Mouse (Mus musculus) brown adipose tissue, adult 24 weeks (tissue): ENCODE data around the gene Tsku. TPM values are rescaled to one million over a fixed set of nuclear protein-coding genes. Genes with fewer than 3 reads are reported as not detected.
A peak's percentile ranks its signal among the peaks of the same experiment; 100 is the strongest.

Experiments
- H3K27ac ChIP-seq: fragments of 200-500 bp; replicated peaks from 2 replicates; pipeline ENCODE4 v1.5.1; 2012; ENCODE audit warnings: low read depth, mild to moderate bottlenecking, low read length
- H3K4me1 ChIP-seq: fragments of 200-500 bp; 2 replicates; pipeline ENCODE4 v1.6.1; 2012; ENCODE audit warnings: low read length, mixed read lengths; ENCODE audit not compliant: control insufficient read depth, insufficient read depth, insufficient read length
- H3K4me3 ChIP-seq: fragments of 200-500 bp; 2 replicates; pipeline ENCODE4 v1.5.1; 2012; ENCODE audit warnings: low read depth, mild to moderate bottlenecking, low read length, moderate library complexity; ENCODE audit not compliant: insufficient read depth
- polyA plus RNA-seq: library from polyadenylated mRNA; stranded (reverse); fragments of >200 nt; gene quantifications from 2 replicates; pipeline ENCODE4 v1.2.4, GENCODE M21; 2012; ENCODE audit not compliant: missing spikeins, insufficient read depth, insufficient read length

The Tsku gene
- polyA plus RNA-seq, 1 experiment = 31.5 TPM

DNA sequence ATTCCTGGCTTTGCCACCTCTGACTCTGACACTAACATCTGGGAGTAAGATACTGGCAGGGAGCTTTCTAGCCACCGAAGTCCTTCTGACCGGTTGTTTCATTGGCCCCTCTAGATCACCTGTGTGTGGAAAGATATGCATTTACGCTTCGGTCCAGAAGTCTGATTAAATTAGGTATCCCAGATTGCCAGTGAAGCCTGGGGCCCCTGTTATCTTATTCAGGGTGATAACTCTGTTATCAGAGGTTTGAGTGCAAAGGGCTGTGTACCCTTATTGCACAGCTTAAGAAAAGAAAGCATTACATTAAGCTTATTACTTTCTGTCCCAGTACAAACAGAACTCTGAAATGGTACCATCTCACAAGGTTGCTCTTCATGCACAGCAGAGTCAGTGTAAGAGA lies 18.1 kb upstream of the Tsku start:
- peaks cover 6% of the 10 kb centered on the region for H3K4me1 ChIP-seq
- no peak overlapping the region for H3K4me3 ChIP-seq
- no peak overlapping the region for H3K27ac ChIP-seq

DNA sequence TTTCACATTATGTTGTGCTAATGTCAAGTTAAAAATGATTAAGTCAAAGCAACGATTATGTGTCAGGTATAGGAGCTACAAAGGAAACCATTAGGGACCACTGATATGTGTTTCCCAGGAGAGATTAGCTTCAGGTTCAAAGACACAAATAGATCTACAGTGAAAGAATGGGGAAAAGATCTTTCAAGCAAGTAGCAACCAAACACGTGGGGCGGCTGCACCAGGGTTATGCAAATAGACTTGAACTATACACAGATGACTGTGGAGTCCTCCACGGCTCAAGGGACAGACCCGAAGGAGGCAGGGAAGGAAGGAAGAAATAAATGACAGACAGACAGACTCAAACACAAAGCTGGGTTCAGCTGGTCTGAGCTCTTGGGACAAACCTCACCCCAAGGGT lies 16.1 kb upstream of the Tsku start:
- Histone ChIP-seq H3K27ac (no peak overlapping the region), H3K4me1 (no peaks in the 10 kb centered on the region; the same call in 1 of the 2 replicates), H3K4me3 (no peak overlapping the region)

DNA sequence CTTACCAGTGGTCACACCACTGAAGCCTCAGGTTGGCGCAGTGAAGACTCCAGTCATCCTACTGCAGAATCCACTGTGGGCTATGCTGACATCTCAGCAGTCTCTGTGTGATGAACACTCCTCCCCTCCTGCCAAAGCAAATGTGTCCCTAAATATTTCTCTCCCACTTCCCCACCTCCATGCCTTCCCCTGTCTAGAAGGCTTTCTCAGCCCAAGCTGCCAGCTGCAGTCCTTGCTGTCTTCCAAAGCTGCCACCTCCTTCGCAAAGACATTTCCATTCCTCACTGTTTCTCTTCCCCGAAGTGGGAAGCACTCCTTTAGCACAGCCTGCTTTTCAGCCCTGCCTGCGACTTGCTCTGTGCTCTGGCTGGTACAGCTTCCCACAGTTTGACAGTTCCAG lies 10.0 kb upstream of the Tsku start:
- H3K4me3 ChIP-seq = no peak overlapping the region
- no peak overlapping the region for H3K27ac ChIP-seq
- no peaks in the 10 kb centered on the region for H3K4me1 ChIP-seq

DNA sequence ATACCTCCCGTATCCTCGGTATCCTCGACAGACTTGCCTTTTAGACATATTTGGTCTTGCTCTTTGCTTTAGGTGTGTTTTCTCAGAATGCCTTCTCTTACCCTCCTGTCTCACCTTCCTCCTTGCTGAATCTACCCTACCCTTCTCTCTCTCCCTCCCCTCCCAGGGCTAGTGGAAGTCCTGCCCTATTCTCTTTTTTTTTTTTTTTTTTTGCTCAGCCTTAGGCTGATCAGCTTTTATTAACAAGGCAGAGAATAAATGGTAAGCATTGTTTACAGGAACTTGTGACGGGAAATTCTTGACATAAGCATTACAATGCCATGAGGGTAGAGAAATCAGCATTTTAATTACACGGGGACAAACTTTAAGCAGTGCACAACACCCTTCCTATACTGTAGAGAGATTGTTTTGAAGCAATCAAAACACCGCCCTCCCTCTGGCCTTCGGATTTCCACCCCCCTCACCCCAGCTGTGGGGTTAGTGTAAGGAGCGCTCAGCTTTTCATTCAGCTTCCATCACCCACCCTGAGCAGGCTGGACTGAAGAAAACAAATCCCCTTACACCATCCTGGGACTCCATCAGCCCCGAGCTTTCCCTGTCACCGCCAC lies 8.7 kb upstream of the Tsku start:
- Histone ChIP-seq H3K4me3 (no peak overlapping the region), H3K27ac (no peak overlapping the region)

GRCm38 (mm10) chr7:98361662-98362061 lies 534 bp upstream of the Tsku start:
- H3K4me3 ChIP-seq = peak overlapping the region; percentile 70
- H3K4me1 ChIP-seq = 0 out of 2 replicates have a peak, but pooled peaks cover 2% of the 10 kb centered on the region
- peak overlapping the region; percentile 47; the same call in 1 of the 2 replicates for H3K27ac ChIP-seq

More for the DNA sequence above, 8.7 kb upstream of the Tsku start:
- no peaks in the 10 kb centered on the region for H3K4me1 ChIP-seq

DNA sequence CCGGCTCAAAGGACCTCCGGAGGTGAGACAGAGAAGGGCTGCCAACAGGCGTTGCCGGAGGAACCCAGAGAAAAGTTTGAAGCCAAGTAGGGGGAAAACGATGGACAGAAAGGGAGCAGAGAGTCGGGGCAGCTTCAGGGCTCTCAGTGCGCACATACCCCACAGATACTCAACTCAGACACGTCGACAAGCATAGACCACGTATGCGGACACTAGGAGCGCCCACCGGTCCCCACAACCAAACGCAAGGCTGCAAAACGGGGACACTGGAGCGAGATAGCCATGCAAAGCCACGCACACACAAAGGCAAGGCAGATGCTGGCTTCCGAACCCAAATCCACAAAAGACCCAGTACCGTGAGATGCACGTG lies 522 bp downstream of the Tsku start:
- Histone ChIP-seq H3K4me3 (peak overlapping the region; percentile 70), H3K27ac (peak overlapping the region; percentile 11), H3K4me1 (peaks cover 6% of the 10 kb centered on the region; the same call in 1 of the 2 replicates)

DNA sequence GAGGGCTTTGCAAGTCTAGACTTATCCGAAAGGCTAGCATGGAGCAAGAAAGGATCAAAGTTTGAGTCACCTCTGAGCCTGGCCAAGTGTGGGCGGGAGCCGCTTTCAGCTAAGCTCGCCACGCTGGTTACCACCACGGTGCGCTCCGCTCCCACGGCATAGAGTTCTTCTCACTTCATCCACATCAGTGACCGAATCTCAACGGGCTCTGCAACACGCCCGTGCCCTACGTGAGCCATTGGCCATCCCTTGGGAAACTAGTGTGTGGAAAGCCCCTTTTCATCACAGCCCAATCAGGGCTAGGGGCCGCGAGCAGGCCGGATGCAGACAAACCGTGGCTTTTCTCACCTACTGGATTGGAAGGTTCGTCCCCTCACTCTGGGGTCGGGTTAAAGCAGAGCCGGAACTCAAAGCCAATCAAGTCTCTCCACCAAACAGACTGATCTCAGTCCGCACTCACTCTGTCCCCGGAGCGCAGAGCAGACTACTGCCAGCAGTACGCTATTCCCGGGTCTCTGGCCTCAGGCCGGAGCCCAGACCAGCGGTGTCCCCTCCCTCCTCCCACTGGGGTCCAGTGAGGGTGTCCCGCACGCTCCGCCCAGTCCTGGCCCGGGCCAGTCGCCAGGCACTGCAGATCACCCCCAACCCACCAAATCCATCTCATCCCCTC lies 1.0 kb downstream of the Tsku start:
- peak overlapping the region; percentile 70 for H3K4me3 ChIP-seq
- peaks cover 7% of the 10 kb centered on the region for H3K4me1 ChIP-seq

GRCm38 (mm10) chr7:98358016-98358415 lies 3.1 kb downstream of the Tsku start:
- no peak overlapping the region for H3K4me3 ChIP-seq
- peaks cover 10% of the 10 kb centered on the region for H3K4me1 ChIP-seq
- no peak overlapping the region for H3K27ac ChIP-seq

More for the DNA sequence above, 1.0 kb downstream of the Tsku start:
- peak overlapping the region; percentile 11 for H3K27ac ChIP-seq

DNA sequence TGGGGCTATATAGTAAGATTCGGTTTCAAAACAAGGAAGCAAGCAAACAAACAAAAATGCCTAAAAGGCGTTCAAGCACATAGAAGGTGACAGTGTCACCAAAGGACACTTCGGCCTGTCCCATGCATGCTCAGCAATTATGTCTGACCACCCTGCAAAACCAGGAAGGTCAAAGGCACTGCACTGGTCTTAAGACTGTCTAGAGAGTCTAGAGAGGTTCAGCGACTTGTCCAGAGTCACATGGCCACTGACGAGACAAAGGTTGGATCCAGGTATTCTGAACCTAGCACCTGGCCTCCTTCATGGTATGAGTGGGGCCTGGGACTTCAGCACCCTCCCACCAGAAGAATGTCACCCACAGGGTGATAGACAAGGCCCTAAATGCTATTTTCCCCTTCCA lies 3.8 kb downstream of the Tsku start:
- peaks cover 10% of the 10 kb centered on the region for H3K4me1 ChIP-seq
- H3K4me3 ChIP-seq = no peak overlapping the region
- no peak overlapping the region for H3K27ac ChIP-seq

DNA sequence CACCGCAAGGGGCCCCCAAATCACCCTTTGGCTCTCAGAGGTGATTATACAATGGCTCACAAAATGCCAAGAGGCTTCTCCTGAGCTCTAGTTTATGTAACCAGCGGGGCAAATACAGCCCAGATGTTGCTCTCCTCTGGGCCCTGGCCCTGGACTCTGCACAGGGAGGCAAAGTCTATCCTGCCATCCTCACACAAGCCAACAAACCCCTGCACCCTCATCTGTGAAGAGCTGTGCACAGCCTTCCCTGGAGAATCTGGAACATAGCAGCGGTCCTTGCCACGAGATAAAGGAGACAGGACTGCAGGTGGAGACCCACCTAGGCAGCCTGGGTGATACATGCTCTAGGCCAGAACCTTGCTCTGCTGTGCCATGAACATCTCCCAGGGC lies 6.2 kb downstream of the Tsku start:
- Histone ChIP-seq H3K27ac (no peak overlapping the region), H3K4me3 (no peak overlapping the region), H3K4me1 (peaks cover 10% of the 10 kb centered on the region)

GRCm38 (mm10) chr7:98354160-98354920 lies 6.8 kb downstream of the Tsku start:
- H3K27ac ChIP-seq = no peak overlapping the region

DNA sequence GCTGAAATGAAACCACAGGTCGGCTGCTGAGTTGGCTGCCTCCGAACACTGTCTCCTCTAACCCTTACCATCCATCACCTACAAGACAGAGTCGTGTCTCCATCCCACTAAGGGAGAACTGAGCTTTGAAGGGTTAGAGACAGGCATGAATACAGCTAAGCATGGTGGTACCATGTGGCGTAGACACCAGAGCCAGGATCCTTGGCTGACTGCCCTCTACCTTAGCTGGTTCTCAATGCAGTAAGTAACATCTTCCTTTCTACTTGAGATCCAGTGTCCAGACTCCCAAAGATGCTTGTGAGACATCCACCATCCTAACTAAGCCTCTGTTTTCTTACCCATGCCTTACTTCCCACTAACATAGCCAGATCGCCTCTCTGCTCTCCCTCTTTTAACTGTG lies 7.5 kb downstream of the Tsku start:
- Histone ChIP-seq H3K4me3 (no peak overlapping the region), H3K27ac (no peak overlapping the region), H3K4me1 (peaks cover 10% of the 10 kb centered on the region)

More at GRCm38 (mm10) chr7:98354160-98354920, 6.8 kb downstream of the Tsku start:
- H3K4me3 ChIP-seq = no peak overlapping the region
- peaks cover 10% of the 10 kb centered on the region for H3K4me1 ChIP-seq

DNA sequence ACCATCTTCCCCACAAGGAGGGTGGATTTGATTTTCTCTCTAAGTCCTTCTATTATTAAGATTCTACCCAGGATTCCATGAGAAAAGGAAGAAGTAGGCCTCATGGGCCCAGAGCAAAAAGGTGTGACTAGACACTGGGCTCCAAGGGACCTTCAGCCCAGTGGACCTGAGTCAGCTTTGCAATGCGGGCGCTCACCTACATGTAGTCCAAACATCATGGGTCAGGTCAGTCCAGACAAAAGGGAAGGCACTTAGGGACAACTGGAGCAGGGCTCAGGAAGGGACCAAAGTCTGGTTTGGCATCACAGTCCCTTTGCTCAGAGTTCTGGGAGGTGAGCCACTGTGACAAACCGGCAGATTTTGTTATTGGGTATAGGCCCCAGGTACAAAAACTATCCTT lies 9.6 kb downstream of the Tsku start:
- Histone ChIP-seq H3K4me1 (peaks cover 8% of the 10 kb centered on the region), H3K4me3 (no peak overlapping the region), H3K27ac (no peak overlapping the region)

DNA sequence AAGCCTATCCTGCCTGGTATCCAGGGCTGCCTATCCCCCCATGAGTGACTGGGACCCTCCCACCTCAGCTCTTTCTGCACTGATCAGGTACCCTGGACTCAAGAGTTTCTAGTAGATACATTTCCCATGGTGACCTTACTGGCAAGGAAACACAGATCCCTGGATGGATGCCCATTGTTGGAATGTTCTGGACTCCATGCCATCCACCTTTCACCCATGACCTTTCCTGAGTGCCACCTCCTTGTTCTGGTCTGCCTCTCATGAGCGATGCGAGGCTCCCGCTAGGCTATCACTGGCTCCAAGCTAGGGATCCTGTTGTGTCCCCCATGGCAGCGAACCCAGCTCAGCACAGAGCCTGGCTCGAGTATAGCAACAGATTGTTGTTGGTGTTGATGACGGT lies 11.3 kb downstream of the Tsku start:
- H3K27ac ChIP-seq = no peak overlapping the region
- peaks cover under 1% of the 10 kb centered on the region; the same call in 1 of the 2 replicates for H3K4me1 ChIP-seq
- no peak overlapping the region for H3K4me3 ChIP-seq

GRCm38 (mm10) chr7:98349096-98349495 lies 12.0 kb downstream of the Tsku start:
- Histone ChIP-seq H3K27ac (no peak overlapping the region), H3K4me3 (no peak overlapping the region)

More at GRCm38 (mm10) chr7:98349096-98349495, 12.0 kb downstream of the Tsku start:
- no peaks in the 10 kb centered on the region; the same call in 1 of the 2 replicates for H3K4me1 ChIP-seq
